Comparison of ENCODE assay signal across 14 mouse cellular contexts in the genomic region with DNA sequence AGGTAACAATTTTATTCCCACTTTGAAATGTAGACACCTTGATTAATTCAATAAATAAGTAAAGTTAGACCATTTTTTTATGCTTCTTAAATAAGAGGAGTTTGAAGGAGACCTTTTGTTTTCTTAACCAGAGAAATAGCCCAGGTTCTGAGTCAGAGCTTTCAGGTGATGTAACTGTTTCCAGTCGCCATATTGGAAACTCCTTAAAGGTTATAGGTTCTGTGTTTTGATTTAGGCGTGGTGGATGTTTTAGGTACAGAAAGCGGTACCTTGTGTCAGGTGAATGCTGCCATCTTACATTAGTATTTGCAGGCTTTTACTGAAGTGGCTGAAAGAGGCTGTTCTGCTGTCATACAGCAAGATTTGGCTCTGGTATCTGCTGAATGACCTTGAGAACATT. TPM values are rescaled to one million over a fixed set of nuclear protein-coding genes. Genes with fewer than 3 reads are reported as not detected.
A peak's percentile ranks its signal among the peaks of the same experiment; 100 is the strongest.
DNase-seq lines count a peak whose midpoint lies in the region; ATAC-seq and TF ChIP-seq lines count a peak whose summit lies in the region.
"Had no signal": no experiment of that assay in that cellular context is flagged by ENCODE, and none has a peak within 500 bp of the region (broad histone marks: within the 10 kb centered on the region; RNA-seq: fewer than 3 reads in every experiment).

No protein-coding gene starts in this region.

- H3K27ac ChIP-seq in forebrain, embryonic 12.5 days = no peak overlapping the region
- no peak overlapping the region for H3K27ac ChIP-seq in hindbrain, postnatal 0 days
- no peak overlapping the region for H3K27ac ChIP-seq in neural tube, embryonic 15.5 days (replicated peaks)
- H3K27ac ChIP-seq: limb, embryonic 10.5 days; lung, embryonic 15.5 days had no signal

- H3K9me3 ChIP-seq in forebrain, embryonic 12.5 days = no peaks in the 10 kb centered on the region
- no peaks in the 10 kb centered on the region for H3K9me3 ChIP-seq in hindbrain, postnatal 0 days (ENCODE audit: low read length)
- no peaks in the 10 kb centered on the region for H3K9me3 ChIP-seq in neural tube, embryonic 15.5 days (replicated peaks)
- H3K9me3 ChIP-seq: limb, embryonic 10.5 days; lung, embryonic 15.5 days had no signal

- no peak for TF ChIP-seq CTCF in hindbrain, postnatal 0 days (IDR thresholded peaks at IDR 0.05; ENCODE audit: low read depth)

- ATAC-seq in forebrain, embryonic 12.5 days (ENCODE audit: low FRiP score) = no peak
- ATAC-seq in hindbrain, postnatal 0 days = no peak
- no peak for ATAC-seq in neural tube, embryonic 15.5 days (ENCODE audit: low FRiP score)
- ATAC-seq: Patski had no signal

- peak overlapping the region; percentile 31 for H3K4me3 ChIP-seq in forebrain, embryonic 12.5 days (replicated peaks)
- H3K4me3 ChIP-seq in hindbrain, postnatal 0 days (ENCODE audit: low read length) = peak overlapping the region; percentile 76
- H3K4me3 ChIP-seq in neural tube, embryonic 15.5 days (replicated peaks) = peak overlapping the region; percentile 33
- H3K4me3 ChIP-seq: limb, embryonic 10.5 days; lung, embryonic 15.5 days had no signal

- WGBS in forebrain, embryonic 12.5 days = 81% methylated on average over 3 of the region's 3 CpGs
- 80% methylated on average over 3 of the region's 3 CpGs for WGBS in hindbrain, postnatal 0 days
- 89% methylated on average over 3 of the region's 3 CpGs for WGBS in neural tube, embryonic 15.5 days

- no peaks in the 10 kb centered on the region for H3K27me3 ChIP-seq in forebrain, embryonic 12.5 days
- no peaks in the 10 kb centered on the region for H3K27me3 ChIP-seq in hindbrain, postnatal 0 days (ENCODE audit: insufficient read depth, low read length)
- H3K27me3 ChIP-seq in neural tube, embryonic 15.5 days (replicated peaks) = no peaks in the 10 kb centered on the region

- H3K36me3 ChIP-seq in forebrain, embryonic 12.5 days (replicated peaks) = peaks cover 8% of the 10 kb centered on the region; the same call in 1 of the 2 replicates
- no peaks in the 10 kb centered on the region for H3K36me3 ChIP-seq in hindbrain, postnatal 0 days (ENCODE audit: insufficient read depth, low read length)
- H3K36me3 ChIP-seq in neural tube, embryonic 15.5 days = 0 out of 2 replicates have a peak, but pooled peaks cover 3% of the 10 kb centered on the region
- H3K36me3 ChIP-seq: limb, embryonic 10.5 days; lung, embryonic 15.5 days had no signal

- DNase-seq in left cerebral cortex, postnatal 25 days (ENCODE audit: low spot score in 2 of 2) = peak; percentile 13 to 35
- DNase-seq in left cerebral cortex, postnatal 4 days = no peak
- DNase-seq in hindbrain, postnatal 0 days (ENCODE audit: low spot score) = no peak
- no peak for DNase-seq in urinary bladder, postnatal 4 days (ENCODE audit: low spot score in 2 of 2)
- no peak for DNase-seq in adrenal gland, adult 2 months
- no peak for DNase-seq in layer of hippocampus, adult 9-10 months (ENCODE audit: low spot score)
- DNase-seq: adrenal gland, postnatal 10 days; B cell, adult 2 months had no signal

- H3K4me2 ChIP-seq in forebrain, embryonic 12.5 days = peak overlapping the region; percentile 79
- peak overlapping the region; percentile 85 for H3K4me2 ChIP-seq in hindbrain, postnatal 0 days (ENCODE audit: low read depth, low read length)
- H3K4me2 ChIP-seq in neural tube, embryonic 15.5 days = peak overlapping the region; percentile 86
- H3K4me2 ChIP-seq: heart, embryonic 11.5 days; lung, embryonic 15.5 days had no signal

- H3K4me1 ChIP-seq in forebrain, embryonic 12.5 days = peaks cover 37% of the 10 kb centered on the region
- peaks cover 12% of the 10 kb centered on the region; the same call in 1 of the 2 replicates for H3K4me1 ChIP-seq in hindbrain, postnatal 0 days (ENCODE audit: insufficient read depth, low read length)
- peaks cover 44% of the 10 kb centered on the region for H3K4me1 ChIP-seq in neural tube, embryonic 15.5 days

- no peak overlapping the region for H3K9ac ChIP-seq in forebrain, embryonic 12.5 days
- H3K9ac ChIP-seq in hindbrain, postnatal 0 days (replicated peaks; ENCODE audit: low read length) = no peak overlapping the region
- no peak overlapping the region for H3K9ac ChIP-seq in neural tube, embryonic 15.5 days (replicated peaks)
- H3K9ac ChIP-seq: lung, embryonic 15.5 days had no signal

- intact Hi-C loops in left cerebral cortex, postnatal 25 days (cut with DNase I) = no loop called here
- intact Hi-C loops in left cerebral cortex, postnatal 4 days (cut with DNase I) = no loop called here

RNA-seq across cellular contexts. Expression of gene Kcna3, which starts 4.4 kb away (rescaled TPM):
- total RNA-seq in left cerebral cortex, postnatal 25 days (2021) = 10 to 100 TPM; 31.0 to 31.8 TPM
- total RNA-seq in left cerebral cortex, postnatal 4 days (2021) = 10 to 100 TPM; 32.9 to 36.6 TPM
- polyA plus RNA-seq in forebrain, embryonic 12.5 days (2016; fragmentation: Nextera tagmentation; extraction: Ambion mirVana) = 17.3 and 18.4 TPM in 2 replicates
- total RNA-seq in hindbrain, postnatal 0 days (2014; rRNA removed) = 52.0 and 53.9 TPM in 2 replicates
- 9.2 and 11.3 TPM in 2 replicates for polyA plus RNA-seq in hindbrain, postnatal 0 days (2015; fragmentation: Nextera tagmentation; extraction: Ambion mirVana)
- 7.9 and 9.2 TPM in 2 replicates for polyA plus RNA-seq in neural tube, embryonic 15.5 days (2015; fragmentation: Nextera tagmentation; extraction: Ambion mirVana)
- total RNA-seq in adrenal gland, adult 2 months (2021) = 1 to 10 TPM in 1 of 2 experiments, under 1 TPM in 1; 0.78 to 1.0 TPM
- polyA plus RNA-seq in adrenal gland, adult 2 months (2012; rRNA removed) = 1.1 and 1.3 TPM in 2 replicates
- polyA plus RNA-seq: Patski had no signal

Comparison
In these comparisons a context has a peak if more than half of its experiments do, and no peak if none do; other contexts are left out.
1. DNase-seq: peak in left cerebral cortex, postnatal 25 days (2 of 2); none in left cerebral cortex, postnatal 4 days (single experiment), hindbrain, postnatal 0 days (single experiment), urinary bladder, postnatal 4 days (0 of 2), adrenal gland, adult 2 months (single experiment) and layer of hippocampus, adult 9-10 months (single experiment).
2. RNA of gene Kcna3, which starts 4.4 kb away (total RNA-seq): 52.0 to 53.9 TPM in hindbrain, postnatal 0 days, 32.9 to 36.6 TPM in left cerebral cortex, postnatal 4 days and 31.0 to 31.8 TPM in left cerebral cortex, postnatal 25 days; 0.78 to 1.0 TPM in adrenal gland, adult 2 months; every median in the first group is over 10 times any median in the second.
3. Peak in every context shown above with its lines, with median percentiles within 50 percentile points of each other: H3K4me2 ChIP-seq and H3K4me3 ChIP-seq.